Mouse (Mus musculus): ENCODE data around the gene Hist1h2br.

GRCm38 (mm10) chr13:21830344-21830743, 3.2 kb upstream of the Hist1h2br start:
- no peak for TF ChIP-seq TAL1 (IDR thresholded peaks at IDR 0.05; ENCODE audit: low read length)
- no peak for TF ChIP-seq GATA1 (IDR thresholded peaks at IDR 0.05; ENCODE audit: low read length)

Data from erythroblast, embryonic 14.5 days (primary cell).